Mouse (Mus musculus) cerebellum, adult 8-10 months (tissue): ENCODE data around the gene Vti1b.

Experiments used
- DNase-seq: peaks from one replicate; pipeline ENCODE4 v3.0.0; 2022

Vti1b gene

DNA sequence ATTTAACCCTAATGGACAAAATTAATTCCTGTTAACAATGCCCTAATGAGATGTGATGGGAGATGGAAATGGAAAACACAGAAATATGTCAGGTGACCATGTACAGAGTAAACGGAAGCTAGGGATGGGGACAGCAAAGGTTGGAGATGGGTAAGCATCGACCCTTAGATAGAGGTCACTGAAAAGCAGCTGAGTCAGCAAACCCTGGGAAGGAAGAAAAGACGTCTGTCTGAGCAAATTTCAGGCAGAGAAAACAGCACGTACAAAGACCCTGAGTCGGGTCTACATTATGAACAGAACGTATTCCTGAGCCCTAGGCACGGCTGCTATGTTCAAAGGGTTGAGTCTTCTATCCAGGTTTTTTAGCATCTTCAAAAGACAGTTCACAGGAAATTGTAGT, 35.5 kb downstream of the Vti1b start:
- DNase-seq, result no peak

DNA sequence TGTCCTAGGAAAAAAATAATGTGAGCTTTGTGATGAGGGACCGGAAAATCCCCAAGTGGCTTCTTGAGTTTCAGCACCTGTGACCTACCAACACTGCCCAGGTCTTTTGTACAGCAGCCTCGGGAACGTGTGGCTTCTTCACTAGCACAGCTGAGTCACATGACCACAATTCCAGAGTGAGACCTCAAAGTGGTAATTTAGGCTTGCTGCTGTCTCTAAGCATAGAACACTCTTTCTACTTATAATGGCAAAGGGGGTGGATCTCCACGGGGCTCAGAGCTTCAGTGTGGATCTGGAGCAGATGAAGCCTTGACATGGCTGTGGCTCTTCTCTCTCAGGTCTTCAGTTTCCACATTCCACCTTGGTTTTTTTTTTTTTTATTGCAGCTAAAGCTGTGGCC, 37.4 kb downstream of the Vti1b start:
- no peak for DNase-seq

DNA sequence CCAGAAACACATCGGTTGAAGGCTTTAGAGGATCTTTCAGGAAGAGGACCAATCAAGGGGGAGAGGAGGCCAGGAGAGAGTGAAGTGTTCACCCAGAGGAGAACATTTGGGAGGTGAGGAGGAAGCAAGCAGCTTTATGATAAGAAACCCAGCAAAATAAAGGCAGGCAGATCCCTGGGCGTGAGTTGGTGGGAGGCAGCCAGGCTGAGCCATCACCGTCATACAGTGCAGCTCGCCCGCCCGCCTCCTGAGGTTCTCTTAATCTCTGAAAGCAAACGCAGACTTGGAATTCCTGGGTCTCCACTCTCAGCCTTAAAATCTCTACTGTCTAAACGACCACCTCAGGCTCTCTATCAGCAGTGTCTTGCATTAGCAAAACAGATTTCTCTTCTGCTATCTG, 37.8 kb downstream of the Vti1b start:
- no peak for DNase-seq

DNA sequence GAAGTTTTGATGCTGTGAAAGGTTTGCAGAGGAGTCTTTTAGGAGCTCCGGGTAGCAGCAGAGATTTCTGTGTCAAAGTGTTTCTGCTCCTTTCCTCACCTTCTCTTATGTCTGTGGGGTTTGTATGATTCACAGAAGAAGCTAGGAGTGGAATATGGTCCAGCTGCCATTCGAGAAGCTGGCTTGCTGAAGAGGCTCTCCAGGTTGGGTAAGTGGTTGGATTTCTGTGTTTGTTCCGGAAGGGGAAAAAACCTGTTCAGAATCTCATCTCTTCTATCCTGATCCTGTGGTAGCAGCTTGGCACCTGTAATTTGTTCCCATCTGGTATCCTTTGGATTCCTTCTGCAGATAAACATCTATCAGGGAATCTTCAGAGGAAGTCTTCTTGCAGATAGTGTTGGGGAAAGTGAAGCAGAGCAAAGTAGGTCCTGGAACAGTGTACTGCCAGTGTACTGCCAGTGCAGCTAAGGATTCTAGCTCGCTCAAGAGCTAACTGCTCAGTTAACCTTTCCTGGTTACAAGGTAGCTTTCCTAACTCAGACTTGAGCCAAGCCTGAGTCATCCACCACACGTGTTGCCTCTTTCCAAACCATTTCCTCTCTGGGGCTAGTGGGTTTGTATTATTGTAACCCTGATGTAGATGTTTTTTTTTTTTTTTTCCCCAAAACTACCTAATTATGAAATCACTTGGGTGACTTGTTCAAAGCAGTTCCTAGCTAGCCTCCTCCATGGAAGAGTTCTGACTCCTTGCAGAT, 40.6 kb downstream of the Vti1b start:
- DNase-seq, result no peak

DNA sequence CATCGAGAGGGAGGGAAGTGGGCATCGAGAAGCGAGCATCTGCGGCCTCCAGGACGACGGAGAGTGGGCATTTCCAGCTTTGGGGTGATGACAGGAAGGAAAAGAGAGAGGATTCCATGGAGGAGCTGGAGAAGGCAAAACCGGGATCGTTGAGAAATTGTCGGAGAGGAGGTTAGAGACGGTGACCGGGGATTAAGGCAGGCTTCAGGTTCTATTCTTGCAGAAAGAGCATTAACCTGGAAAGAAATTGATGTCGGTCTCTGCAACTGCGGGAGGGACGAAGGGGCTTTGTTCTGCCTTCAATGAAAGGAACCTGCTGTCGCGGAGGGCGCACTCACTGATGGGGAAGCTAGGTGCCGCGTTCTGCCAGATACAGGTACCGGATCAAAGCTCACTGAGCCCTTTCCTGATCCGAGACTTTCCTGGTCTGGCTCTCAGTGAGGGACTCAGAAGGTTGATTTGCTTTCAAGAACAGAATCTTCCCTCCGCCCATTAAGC, 41.2 kb downstream of the Vti1b start:
- DNase-seq, result peak; percentile 4

DNA sequence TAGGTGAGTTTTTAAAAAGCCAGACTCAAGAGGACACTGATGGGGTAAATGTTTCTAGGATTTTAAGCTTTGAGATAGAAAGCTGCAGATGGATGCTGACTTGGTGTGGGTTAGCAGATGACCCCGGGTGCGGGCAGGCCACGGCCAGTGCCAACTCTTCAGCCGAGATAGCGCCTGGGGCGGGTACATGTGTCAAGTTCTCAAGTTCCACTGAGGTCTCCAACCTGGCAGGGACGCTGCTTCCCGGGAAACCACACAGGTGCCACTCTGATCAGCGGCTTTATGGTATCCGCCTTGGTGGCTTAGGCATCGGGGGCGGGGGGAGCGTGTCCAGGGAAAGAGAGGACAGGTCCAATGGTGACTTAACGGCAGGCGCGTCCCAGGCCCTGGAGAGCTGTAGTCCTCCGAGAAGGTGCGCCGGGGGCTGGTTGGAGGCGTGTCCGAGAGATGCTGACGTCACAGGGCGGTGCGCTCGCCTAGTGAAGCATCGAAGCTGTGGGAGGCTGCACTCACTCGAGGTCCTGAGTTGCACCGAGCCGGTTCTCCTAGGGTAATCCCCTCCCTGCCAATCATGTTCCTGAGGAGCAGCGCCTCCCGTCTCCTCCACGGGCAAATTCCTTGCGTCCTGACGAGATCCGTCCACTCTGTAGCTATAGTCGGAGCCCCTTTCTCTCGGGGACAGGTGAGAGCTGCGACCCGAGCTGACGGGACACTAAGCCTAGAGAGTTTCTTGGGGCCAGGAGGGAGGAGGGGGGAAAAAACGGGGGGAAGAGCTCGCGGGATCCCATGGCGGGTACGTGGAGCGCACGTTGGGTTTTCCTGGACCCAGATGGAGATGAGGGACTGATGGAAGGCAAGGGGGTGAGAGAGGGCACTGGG, 41.9 kb downstream of the Vti1b start, which contains the start of gene Arg2:
Gene Arg2 (plus strand): TSS at position 479 of the 879 bp plus-strand sequence.
- DNase-seq, result peak; percentile 71

DNA sequence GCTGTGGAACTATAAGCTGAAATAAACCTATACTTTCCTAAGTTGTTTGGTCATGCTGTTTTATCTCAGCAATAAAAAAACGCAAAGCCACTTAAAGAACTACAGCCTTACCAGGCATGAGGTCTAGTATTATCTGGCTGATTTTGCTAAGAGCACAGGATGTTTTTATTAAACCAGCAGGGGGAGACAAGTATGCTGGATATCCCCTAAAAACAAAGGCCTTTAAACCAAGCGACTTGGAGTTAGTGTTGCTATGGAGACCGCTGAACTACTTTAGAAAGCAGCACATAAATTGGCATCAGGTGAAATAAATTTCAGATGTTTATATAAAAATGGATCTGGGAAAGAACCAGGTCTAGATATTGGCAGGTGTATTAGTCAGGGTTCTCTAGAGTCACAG, 49.6 kb downstream of the Vti1b start:
- DNase-seq, result no peak

DNA sequence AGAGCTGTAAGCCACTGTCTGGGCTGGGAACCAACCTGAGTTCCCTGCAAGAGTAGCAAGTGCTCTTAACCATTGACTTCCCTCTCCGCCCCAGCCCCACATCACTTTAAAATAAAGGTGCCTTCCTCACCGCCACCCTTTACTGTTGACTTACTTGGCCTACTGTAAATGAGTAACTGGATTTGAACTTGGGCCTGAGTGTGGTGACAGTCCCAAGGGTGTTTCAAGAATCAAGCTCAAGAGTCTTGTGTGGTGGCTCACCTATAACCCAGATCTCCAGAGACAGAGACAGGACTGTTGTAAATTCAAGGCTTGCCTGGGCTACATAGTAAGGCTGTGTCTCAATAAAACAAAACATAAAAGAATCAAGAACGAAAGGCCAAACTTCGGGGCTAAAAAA, 53.5 kb downstream of the Vti1b start:
- DNase-seq, result no peak
